Comparison of ENCODE assay signal across 18 mouse cellular contexts in genomic region chr11:82837848-82838247, GRCm38 (mm10). TPM values are rescaled to one million over a fixed set of nuclear protein-coding genes. Genes with fewer than 3 reads are reported as not detected.
DNase-seq lines count a peak whose midpoint lies in the region; ATAC-seq lines count a peak whose summit lies in the region.
"Had no signal": no experiment of that assay in that cellular context is flagged by ENCODE, and none has a peak within 500 bp of the region (broad histone marks: within the 10 kb centered on the region; RNA-seq: fewer than 3 reads in every experiment).

No protein-coding gene starts in this region.

- H3K4me2 ChIP-seq in kidney, embryonic 15.5 days: no peak overlapping the region
- peak overlapping the region; percentile 8 for H3K4me2 ChIP-seq in midbrain, embryonic 12.5 days (replicated peaks)
- H3K4me2 ChIP-seq in midbrain, embryonic 15.5 days: no peak overlapping the region
- H3K4me2 ChIP-seq in limb, embryonic 12.5 days: no peak overlapping the region
- H3K4me2 ChIP-seq: embryonic facial prominence, embryonic 15.5 days; heart, embryonic 12.5 days had no signal

- H3K4me3 ChIP-seq in kidney, embryonic 15.5 days (replicated peaks): no peak overlapping the region
- H3K4me3 ChIP-seq in midbrain, embryonic 12.5 days: no peak overlapping the region
- H3K4me3 ChIP-seq in midbrain, embryonic 15.5 days: no peak overlapping the region
- H3K4me3 ChIP-seq in limb, embryonic 12.5 days (replicated peaks): no peak overlapping the region
- H3K4me3 ChIP-seq: embryonic facial prominence, embryonic 15.5 days; heart, embryonic 12.5 days had no signal

- peaks cover 48% of the 10 kb centered on the region for H3K4me1 ChIP-seq in kidney, embryonic 15.5 days
- H3K4me1 ChIP-seq in midbrain, embryonic 12.5 days: peaks cover 28% of the 10 kb centered on the region
- H3K4me1 ChIP-seq in midbrain, embryonic 15.5 days: peaks cover 11% of the 10 kb centered on the region
- peaks cover 39% of the 10 kb centered on the region for H3K4me1 ChIP-seq in limb, embryonic 12.5 days (replicated peaks)

- 0 out of 2 replicates have a peak, but pooled peaks cover 3% of the 10 kb centered on the region for H3K36me3 ChIP-seq in kidney, embryonic 15.5 days
- H3K36me3 ChIP-seq in midbrain, embryonic 12.5 days: no peaks in the 10 kb centered on the region
- no peaks in the 10 kb centered on the region for H3K36me3 ChIP-seq in midbrain, embryonic 15.5 days (replicated peaks)
- H3K36me3 ChIP-seq in limb, embryonic 12.5 days: no peaks in the 10 kb centered on the region
- H3K36me3 ChIP-seq: embryonic facial prominence, embryonic 15.5 days had no signal

- peak; percentile 13 for DNase-seq in embryo, embryonic 10 days (ENCODE audit: low spot score)
- no peak for DNase-seq in embryo, embryonic 9.5 days (ENCODE audit: extremely low spot score)
- no peak for DNase-seq in kidney, postnatal 25 days
- no peak for DNase-seq in spleen, postnatal 10 days (ENCODE audit: low spot score in 2 of 2)
- DNase-seq: cerebellum, adult 11-12 months; gastrocnemius, postnatal 25 days; lung, adult 18-20 months; lung, postnatal 36 days; right cerebral cortex, postnatal 25 days; thymus, postnatal 4 days had no signal

- no peaks in the 10 kb centered on the region for H3K9me3 ChIP-seq in kidney, embryonic 15.5 days (replicated peaks)
- H3K9me3 ChIP-seq in midbrain, embryonic 12.5 days: no peaks in the 10 kb centered on the region; the same call in 1 of the 2 replicates
- no peaks in the 10 kb centered on the region for H3K9me3 ChIP-seq in midbrain, embryonic 15.5 days
- H3K9me3 ChIP-seq in limb, embryonic 12.5 days: no peaks in the 10 kb centered on the region
- H3K9me3 ChIP-seq: embryonic facial prominence, embryonic 15.5 days; heart, embryonic 12.5 days had no signal

- no peak for ATAC-seq in kidney, embryonic 15.5 days (replicated peaks; ENCODE audit: low FRiP score)
- no peak for ATAC-seq in midbrain, embryonic 12.5 days (ENCODE audit: low FRiP score, low read depth)
- no peak for ATAC-seq in midbrain, embryonic 15.5 days (replicated peaks)
- ATAC-seq in limb, embryonic 12.5 days (ENCODE audit: insufficient number of reproducible peaks, insufficient read depth, low FRiP score, low TSS enrichment, low read depth): no peak
- ATAC-seq: inflammation-experienced regulatory T-cells, adult 6 months had no signal

- no peak overlapping the region for H3K9ac ChIP-seq in kidney, embryonic 15.5 days
- no peak overlapping the region for H3K9ac ChIP-seq in midbrain, embryonic 12.5 days (replicated peaks)
- H3K9ac ChIP-seq in midbrain, embryonic 15.5 days: no peak overlapping the region
- no peak overlapping the region for H3K9ac ChIP-seq in limb, embryonic 12.5 days (replicated peaks)
- H3K9ac ChIP-seq: embryonic facial prominence, embryonic 15.5 days; heart, embryonic 12.5 days had no signal

- WGBS in kidney, embryonic 15.5 days: 56% methylated on average over 7 of the region's 7 CpGs
- 15% methylated on average over 7 of the region's 7 CpGs for WGBS in midbrain, embryonic 12.5 days
- 14% methylated on average over 7 of the region's 7 CpGs for WGBS in midbrain, embryonic 15.5 days
- WGBS in limb, embryonic 12.5 days: 63% methylated on average over 7 of the region's 7 CpGs

- H3K27me3 ChIP-seq in kidney, embryonic 15.5 days: no peaks in the 10 kb centered on the region
- no peaks in the 10 kb centered on the region for H3K27me3 ChIP-seq in midbrain, embryonic 12.5 days
- no peaks in the 10 kb centered on the region for H3K27me3 ChIP-seq in midbrain, embryonic 15.5 days (replicated peaks)
- no peaks in the 10 kb centered on the region for H3K27me3 ChIP-seq in limb, embryonic 12.5 days
- H3K27me3 ChIP-seq: embryonic facial prominence, embryonic 15.5 days; heart, embryonic 12.5 days had no signal

- H3K27ac ChIP-seq in kidney, embryonic 15.5 days: 0 out of 2 replicates have a peak overlapping the region, but pooled peaks have one; percentile 42
- H3K27ac ChIP-seq in midbrain, embryonic 12.5 days (replicated peaks): no peak overlapping the region
- no peak overlapping the region for H3K27ac ChIP-seq in midbrain, embryonic 15.5 days
- H3K27ac ChIP-seq in limb, embryonic 12.5 days: 0 out of 2 replicates have a peak overlapping the region, but pooled peaks have one; percentile 41
- H3K27ac ChIP-seq: embryonic facial prominence, embryonic 15.5 days had no signal

RNA-seq across cellular contexts. Expression of gene Rffl, which starts 33.2 kb away (rescaled TPM):
- polyA plus RNA-seq in kidney, embryonic 15.5 days (2015; fragmentation: Nextera tagmentation; extraction: Ambion mirVana): 22.3 and 23.6 TPM in 2 replicates
- polyA plus RNA-seq in midbrain, embryonic 12.5 days (2016; fragmentation: Nextera tagmentation; extraction: Ambion mirVana): 7.9 and 8.9 TPM in 2 replicates
- 4.1 and 4.6 TPM in 2 replicates for polyA plus RNA-seq in midbrain, embryonic 15.5 days (2015; fragmentation: Nextera tagmentation; extraction: Ambion mirVana)
- 18.8 and 19.5 TPM in 2 replicates for polyA plus RNA-seq in limb, embryonic 12.5 days (2016; fragmentation: Nextera tagmentation; extraction: Ambion mirVana)

RNA-seq across cellular contexts. Expression of gene Rad51d, which starts 52.6 kb away (rescaled TPM):
- polyA plus RNA-seq in kidney, embryonic 15.5 days (2015; fragmentation: Nextera tagmentation; extraction: Ambion mirVana): 11.1 and 13.9 TPM in 2 replicates
- polyA plus RNA-seq in midbrain, embryonic 12.5 days (2016; fragmentation: Nextera tagmentation; extraction: Ambion mirVana): 12.8 and 14.1 TPM in 2 replicates
- polyA plus RNA-seq in midbrain, embryonic 15.5 days (2015; fragmentation: Nextera tagmentation; extraction: Ambion mirVana): 12.1 and 13.9 TPM in 2 replicates
- 10.3 and 11.8 TPM in 2 replicates for polyA plus RNA-seq in limb, embryonic 12.5 days (2016; fragmentation: Nextera tagmentation; extraction: Ambion mirVana)

RNA-seq across cellular contexts. Expression of gene Fndc8, which starts 54.1 kb away (rescaled TPM):
- 0.18 and 0.39 TPM in 2 replicates for polyA plus RNA-seq in kidney, embryonic 15.5 days (2015; fragmentation: Nextera tagmentation; extraction: Ambion mirVana)
- polyA plus RNA-seq in midbrain, embryonic 12.5 days (2016; fragmentation: Nextera tagmentation; extraction: Ambion mirVana): 0.27 and 0.64 TPM in 2 replicates
- 0.78 and 1.2 TPM in 2 replicates for polyA plus RNA-seq in midbrain, embryonic 15.5 days (2015; fragmentation: Nextera tagmentation; extraction: Ambion mirVana)
- 0.32 and 0.49 TPM in 2 replicates for polyA plus RNA-seq in limb, embryonic 12.5 days (2016; fragmentation: Nextera tagmentation; extraction: Ambion mirVana)
- polyA plus RNA-seq: cortical plate, adult 2 months; inflammation-experienced regulatory T-cells, adult 6 months had no signal

RNA-seq across cellular contexts. Expression of gene Lig3, which starts 56.9 kb away (rescaled TPM):
- 33.3 and 34.6 TPM in 2 replicates for polyA plus RNA-seq in kidney, embryonic 15.5 days (2015; fragmentation: Nextera tagmentation; extraction: Ambion mirVana)
- polyA plus RNA-seq in midbrain, embryonic 12.5 days (2016; fragmentation: Nextera tagmentation; extraction: Ambion mirVana): 46.1 and 52.8 TPM in 2 replicates
- 27.4 and 29.1 TPM in 2 replicates for polyA plus RNA-seq in midbrain, embryonic 15.5 days (2015; fragmentation: Nextera tagmentation; extraction: Ambion mirVana)
- 48.3 and 48.6 TPM in 2 replicates for polyA plus RNA-seq in limb, embryonic 12.5 days (2016; fragmentation: Nextera tagmentation; extraction: Ambion mirVana)

Comparison
In these comparisons a context has a peak if more than half of its experiments do, and no peak if none do; other contexts are left out.
1. H3K27ac ChIP-seq: peak in kidney, embryonic 15.5 days (single experiment) and limb, embryonic 12.5 days (single experiment); none in midbrain, embryonic 12.5 days (single experiment) and midbrain, embryonic 15.5 days (single experiment).